Mouse (Mus musculus) thymus, adult 2 months (tissue): ENCODE measurements around the gene Frmd8.

ENCODE experiments used
- CTCF ChIP-seq: fragments of 200-500 bp; IDR thresholded peaks from 2 replicates; pipeline ENCODE4 v1.5.1; 2012; ENCODE audit warnings: mild to moderate bottlenecking, control low read depth, low read length, moderate library complexity, borderline replicate concordance; ENCODE audit not compliant: control insufficient read depth, poor library complexity, insufficient read depth; ENCODE audit errors: extremely low read depth
- POLR2A ChIP-seq: fragments of 200-500 bp; IDR thresholded peaks from 2 replicates; pipeline ENCODE4 v1.6.1; 2012; ENCODE audit warnings: mild to moderate bottlenecking, low read length, control low read depth, moderate library complexity; ENCODE audit not compliant: control insufficient read depth, poor library complexity, insufficient read depth; ENCODE audit errors: extremely low read depth

- no peak for TF ChIP-seq CTCF
- no peak for TF ChIP-seq POLR2A
Measured at GRCm38 (mm10) chr19:5806809-5807205, 68.3 kb downstream of the Frmd8 start.
